Comparison of ENCODE assay signal across 7 mouse cellular contexts in the genomic region with DNA sequence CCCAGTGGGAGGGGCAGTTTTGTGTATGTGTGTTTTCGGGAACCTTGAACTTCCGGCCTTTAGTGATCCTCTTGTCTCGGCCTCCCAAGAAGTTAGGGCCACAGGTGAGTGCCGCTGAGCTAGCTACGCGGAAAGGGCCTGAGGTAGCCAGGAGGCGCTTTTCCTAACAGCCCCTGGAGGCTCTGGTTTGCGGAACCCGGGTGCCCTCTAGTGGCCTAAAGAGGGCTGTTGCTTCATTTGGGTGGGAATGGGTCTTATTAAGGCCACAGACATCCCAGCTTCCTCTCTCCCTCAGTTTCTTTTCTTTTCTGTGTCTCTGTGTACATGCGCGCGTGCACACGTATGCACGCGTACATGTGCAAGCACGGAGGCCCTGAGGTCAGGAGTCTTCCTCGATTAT. TPM values are rescaled to one million over a fixed set of nuclear protein-coding genes. Genes with fewer than 3 reads are reported as not detected.
A peak's percentile ranks its signal among the peaks of the same experiment; 100 is the strongest.
DNase-seq lines count a peak whose midpoint lies in the region; ATAC-seq lines count a peak whose summit lies in the region.

No protein-coding gene starts in this region.

- H3K4me1 ChIP-seq in midbrain, embryonic 11.5 days (ENCODE audit: control insufficient read depth, insufficient read depth, low read length) = no peaks in the 10 kb centered on the region

- H3K27ac ChIP-seq in midbrain, embryonic 11.5 days (ENCODE audit: low read depth, low read length) = no peak overlapping the region

- WGBS in midbrain, embryonic 11.5 days = 16% methylated on average over 17 of the region's 17 CpGs

- H3K9me3 ChIP-seq in midbrain, embryonic 11.5 days (ENCODE audit: control insufficient read depth, low read length) = no peaks in the 10 kb centered on the region

- ATAC-seq in midbrain, embryonic 11.5 days (ENCODE audit: low FRiP score) = peak; percentile 48; the same call in 1 of the 2 replicates

- peak; percentile 91 for DNase-seq in ZHBTc4 (ENCODE audit: low read depth, low spot score)
- DNase-seq in cerebellum, adult 8-10 months = peak; percentile 69
- peak; percentile 43 to 75 for DNase-seq in frontal cortex, postnatal 10 days (ENCODE audit: low spot score in 2 of 2)
- peak; percentile 84 for DNase-seq in induced T-regulatory cell, adult 2 months (ENCODE audit: low read depth)
- peak; percentile 34 to 68 for DNase-seq in left cerebral cortex, adult 8-10 months (ENCODE audit: low spot score in 2 of 2)
- DNase-seq in midbrain, embryonic 11.5 days (ENCODE audit: low spot score, missing footprints) = peak; percentile 99
- peak; percentile 55 for DNase-seq in spleen, adult 12 weeks (ENCODE audit: low spot score)

- no peaks in the 10 kb centered on the region for H3K27me3 ChIP-seq in midbrain, embryonic 11.5 days (ENCODE audit: control insufficient read depth, insufficient read depth, low read length)

- no peak overlapping the region for H3K4me2 ChIP-seq in midbrain, embryonic 11.5 days

- no peak overlapping the region; the same call in 1 of the 2 replicates for H3K9ac ChIP-seq in midbrain, embryonic 11.5 days (ENCODE audit: low read length)

- 0 out of 2 replicates have a peak, but pooled peaks cover 3% of the 10 kb centered on the region for H3K36me3 ChIP-seq in midbrain, embryonic 11.5 days (ENCODE audit: control insufficient read depth, insufficient read depth, low read length)

- H3K4me3 ChIP-seq in midbrain, embryonic 11.5 days (ENCODE audit: low read depth, low read length) = no peak overlapping the region

RNA-seq across cellular contexts. Expression of gene Sh2b2, which starts 6.5 kb away (rescaled TPM):
- total RNA-seq in left cerebral cortex, adult 8-10 months (2022) = 1 to 10 TPM; 5.3 to 7.5 (median 6.7) TPM
- 8.7 and 11.8 TPM in 2 replicates for polyA plus RNA-seq in midbrain, embryonic 11.5 days (2014; fragmentation: Nextera tagmentation; extraction: Ambion mirVana)

RNA-seq across cellular contexts. Expression of gene Prkrip1, which starts 54.1 kb away (rescaled TPM):
- total RNA-seq in left cerebral cortex, adult 8-10 months (2022) = 10 to 100 TPM; 25.2 to 36.0 (median 26.9) TPM
- 74.2 and 87.6 TPM in 2 replicates for polyA plus RNA-seq in midbrain, embryonic 11.5 days (2014; fragmentation: Nextera tagmentation; extraction: Ambion mirVana)
